Mouse (Mus musculus) testis, adult 2 months (tissue): ENCODE measurements around the gene Gm5475. TPM values are rescaled to one million over a fixed set of nuclear protein-coding genes. Genes with fewer than 3 reads are reported as not detected.
A peak's percentile ranks its signal among the peaks of the same experiment; 100 is the strongest.

ENCODE experiments used
- H3K27ac ChIP-seq: fragments of 200-500 bp; 2 replicates; pipeline ENCODE4 v1.5.1; 2012; ENCODE audit warnings: low read depth, low read length; ENCODE audit not compliant: control insufficient read depth, insufficient read depth
- H3K27me3 ChIP-seq: fragments of 200-500 bp; 2 replicates; pipeline ENCODE4 v1.6.1; 2012; ENCODE audit warnings: mild to moderate bottlenecking, low read length, moderate library complexity; ENCODE audit not compliant: control insufficient read depth, insufficient read depth
- H3K36me3 ChIP-seq: fragments of 200-500 bp; 2 replicates; pipeline ENCODE4 v1.6.1; 2012; ENCODE audit warnings: mild to moderate bottlenecking, low read length; ENCODE audit not compliant: control insufficient read depth, insufficient read depth
- H3K4me1 ChIP-seq: fragments of 200-500 bp; 2 replicates; pipeline ENCODE4 v1.6.1; 2012; ENCODE audit warnings: low read length; ENCODE audit not compliant: control insufficient read depth, insufficient read depth
- H3K4me3 ChIP-seq: fragments of 200-500 bp; 2 replicates; pipeline ENCODE4 v1.5.1; 2012; ENCODE audit warnings: low read depth, mild to moderate bottlenecking, low read length, moderate library complexity, mixed read lengths; ENCODE audit not compliant: control insufficient read depth
- CTCF ChIP-seq: fragments of 200-500 bp; IDR thresholded peaks from 2 replicates; pipeline ENCODE4 v1.5.1; 2012; ENCODE audit warnings: low read depth, mild to moderate bottlenecking, inconsistent platforms, low read length, moderate library complexity; ENCODE audit not compliant: control insufficient read depth, insufficient read depth, insufficient replicate concordance
- POLR2A ChIP-seq: fragments of 200-500 bp; IDR thresholded peaks from 2 replicates; pipeline ENCODE4 v1.6.1; 2012; ENCODE audit warnings: low read depth, mild to moderate bottlenecking, inconsistent platforms, low read length, moderate library complexity; ENCODE audit not compliant: control insufficient read depth
- polyA plus RNA-seq: library from polyadenylated mRNA; depleted of rRNA; stranded (reverse); fragments of >200 nt; gene quantifications from 2 replicates; pipeline ENCODE4 v1.2.3, GENCODE M21; 2012

The Gm5475 gene
- polyA plus RNA-seq, 1 experiment = 0.30 TPM

GRCm38 (mm10) chr15:100449495-100449894, 27.5 kb downstream of the Gm5475 start:
- Histone ChIP-seq H3K27ac (no peak overlapping the region), H3K4me3 (no peak overlapping the region), H3K4me1 (peaks cover 5% of the 10 kb centered on the region), H3K36me3 (no peaks in the 10 kb centered on the region), H3K27me3 (no peaks in the 10 kb centered on the region)
- TF ChIP-seq CTCF (no peak), POLR2A (no peak)

- no peaks in the 10 kb centered on the region for H3K36me3 ChIP-seq
- no peak overlapping the region for H3K27ac ChIP-seq
- TF ChIP-seq POLR2A = no peak
- no peak for TF ChIP-seq CTCF
- no peak overlapping the region for H3K4me3 ChIP-seq
- no peaks in the 10 kb centered on the region for H3K27me3 ChIP-seq
- peaks cover 5% of the 10 kb centered on the region for H3K4me1 ChIP-seq
Measured at GRCm38 (mm10) chr15:100451245-100451644, 29.3 kb downstream of the Gm5475 start.

GRCm38 (mm10) chr15:100452486-100452885, 30.5 kb downstream of the Gm5475 start:
- no peaks in the 10 kb centered on the region for H3K36me3 ChIP-seq
- no peaks in the 10 kb centered on the region for H3K27me3 ChIP-seq
- no peak overlapping the region for H3K27ac ChIP-seq
- H3K4me1 ChIP-seq = peaks cover 11% of the 10 kb centered on the region
- no peak overlapping the region for H3K4me3 ChIP-seq
- TF ChIP-seq CTCF (no peak), POLR2A (no peak)

GRCm38 (mm10) chr15:100456356-100456991, 34.5 kb downstream of the Gm5475 start:
- no peak overlapping the region for H3K27ac ChIP-seq
- H3K27me3 ChIP-seq = no peaks in the 10 kb centered on the region
- H3K4me3 ChIP-seq = no peak overlapping the region
- H3K4me1 ChIP-seq = peaks cover 9% of the 10 kb centered on the region
- TF ChIP-seq POLR2A (no peak), CTCF (no peak)
- no peaks in the 10 kb centered on the region for H3K36me3 ChIP-seq

- H3K36me3 ChIP-seq = no peaks in the 10 kb centered on the region
- TF ChIP-seq POLR2A (no peak), CTCF (peak; percentile 95)
- H3K27ac ChIP-seq = no peak overlapping the region
- H3K4me3 ChIP-seq = no peak overlapping the region
- H3K27me3 ChIP-seq = no peaks in the 10 kb centered on the region
- peaks cover 12% of the 10 kb centered on the region for H3K4me1 ChIP-seq
Measured at GRCm38 (mm10) chr15:100457340-100457739, 35.4 kb downstream of the Gm5475 start.

GRCm38 (mm10) chr15:100458055-100458454, 36.1 kb downstream of the Gm5475 start:
- H3K27ac ChIP-seq = no peak overlapping the region
- peaks cover 12% of the 10 kb centered on the region for H3K4me1 ChIP-seq
- H3K36me3 ChIP-seq = no peaks in the 10 kb centered on the region
- H3K27me3 ChIP-seq = no peaks in the 10 kb centered on the region
- TF ChIP-seq POLR2A = no peak
- TF ChIP-seq CTCF = no peak
- no peak overlapping the region for H3K4me3 ChIP-seq

- no peak for TF ChIP-seq CTCF
- TF ChIP-seq POLR2A = no peak
- Histone ChIP-seq H3K4me3 (no peak overlapping the region), H3K4me1 (peaks cover 12% of the 10 kb centered on the region), H3K27ac (no peak overlapping the region), H3K27me3 (no peaks in the 10 kb centered on the region), H3K36me3 (no peaks in the 10 kb centered on the region)
Measured at GRCm38 (mm10) chr15:100460942-100461341, 39.0 kb downstream of the Gm5475 start.

- Histone ChIP-seq H3K27me3 (no peaks in the 10 kb centered on the region), H3K27ac (no peak overlapping the region), H3K36me3 (no peaks in the 10 kb centered on the region), H3K4me3 (no peak overlapping the region), H3K4me1 (peaks cover 12% of the 10 kb centered on the region)
- TF ChIP-seq POLR2A = no peak
- TF ChIP-seq CTCF = no peak
Measured at GRCm38 (mm10) chr15:100461646-100462045, 39.7 kb downstream of the Gm5475 start.
